ENCODE assay signal across 18 mouse cellular contexts in the genomic region with DNA sequence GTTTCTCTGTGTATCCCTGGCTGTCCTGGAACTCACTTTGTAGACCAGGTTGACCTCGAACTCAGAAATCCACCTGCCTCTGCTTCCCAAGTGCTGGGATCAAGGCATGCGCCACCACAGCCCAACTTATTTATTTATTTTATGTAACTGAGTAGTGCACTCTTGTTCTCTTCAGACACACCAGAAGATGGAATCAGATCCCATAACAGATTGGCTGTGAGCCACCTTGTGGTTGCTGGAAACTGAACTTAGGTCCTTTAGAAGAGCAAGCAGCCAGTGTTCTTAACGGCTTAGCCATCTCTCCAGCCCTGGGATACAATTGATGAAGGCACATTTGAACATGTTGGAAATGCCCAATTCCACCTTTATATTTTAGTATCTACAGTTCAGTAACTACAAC. TPM values are rescaled to one million over a fixed set of nuclear protein-coding genes. Genes with fewer than 3 reads are reported as not detected.
DNase-seq lines count a peak whose midpoint lies in the region; ATAC-seq and TF ChIP-seq lines count a peak whose summit lies in the region.
"Had no signal": no experiment of that assay in that cellular context is flagged by ENCODE, and none has a peak within 500 bp of the region (broad histone marks: within the 10 kb centered on the region; RNA-seq: fewer than 3 reads in every experiment).

No protein-coding gene starts in this region.

- H3K9ac ChIP-seq in hindbrain, postnatal 0 days (replicated peaks; ENCODE audit: low read length) = no peak overlapping the region
- H3K9ac ChIP-seq in hindbrain, embryonic 12.5 days = no peak overlapping the region
- H3K9ac ChIP-seq in lung, postnatal 0 days (replicated peaks; ENCODE audit: low read depth) = no peak overlapping the region
- H3K9ac ChIP-seq: heart, embryonic 13.5 days; hindbrain, embryonic 13.5 days; liver, embryonic 13.5 days had no signal

- H3K4me2 ChIP-seq in hindbrain, postnatal 0 days (ENCODE audit: low read depth, low read length) = no peak overlapping the region
- H3K4me2 ChIP-seq in hindbrain, embryonic 12.5 days (replicated peaks) = no peak overlapping the region
- no peak overlapping the region for H3K4me2 ChIP-seq in lung, postnatal 0 days (replicated peaks; ENCODE audit: low read depth, low read length)
- H3K4me2 ChIP-seq: heart, embryonic 13.5 days; hindbrain, embryonic 13.5 days; liver, embryonic 13.5 days had no signal

- no peak overlapping the region for H3K27ac ChIP-seq in hindbrain, postnatal 0 days
- H3K27ac ChIP-seq in hindbrain, embryonic 12.5 days = no peak overlapping the region
- H3K27ac ChIP-seq in lung, postnatal 0 days (ENCODE audit: low read length) = no peak overlapping the region
- H3K27ac ChIP-seq: forebrain, embryonic 10.5 days; heart, embryonic 13.5 days; hindbrain, embryonic 13.5 days; liver, embryonic 13.5 days had no signal

- no peaks in the 10 kb centered on the region for H3K4me1 ChIP-seq in hindbrain, postnatal 0 days (ENCODE audit: insufficient read depth, low read length)
- H3K4me1 ChIP-seq in hindbrain, embryonic 12.5 days = no peaks in the 10 kb centered on the region
- H3K4me1 ChIP-seq in lung, postnatal 0 days (ENCODE audit: insufficient read depth, low read depth, low read length) = no peaks in the 10 kb centered on the region
- H3K4me1 ChIP-seq: forebrain, embryonic 10.5 days; hindbrain, embryonic 13.5 days; liver, embryonic 13.5 days had no signal

- DNase-seq in hindbrain, postnatal 0 days (ENCODE audit: low spot score) = peak; percentile 51
- peak; percentile 14 for DNase-seq in lung, postnatal 0 days (ENCODE audit: low spot score)
- DNase-seq in lung, postnatal 4 days = no peak
- peak; percentile 58 for DNase-seq in Muller cell, postnatal 12 days (ENCODE audit: inconsistent ontology term)
- DNase-seq in kidney, postnatal 25 days = peak; percentile 42 to 50
- DNase-seq in retina, embryonic 14.5 days (ENCODE audit: low spot score) = no peak
- DNase-seq in layer of hippocampus, adult 8-10 months (ENCODE audit: low spot score in 2 of 2) = no peak
- DNase-seq: cerebellum, adult 18-20 months; embryo, embryonic 11 days; liver, embryonic 13.5 days; right cerebral cortex, postnatal 14 days had no signal

- no peak overlapping the region for H3K4me3 ChIP-seq in hindbrain, postnatal 0 days (ENCODE audit: low read length)
- H3K4me3 ChIP-seq in hindbrain, embryonic 12.5 days = no peak overlapping the region
- no peak overlapping the region for H3K4me3 ChIP-seq in lung, postnatal 0 days (ENCODE audit: low read depth, low read length)
- H3K4me3 ChIP-seq: forebrain, embryonic 10.5 days; heart, embryonic 13.5 days; hindbrain, embryonic 13.5 days; liver, embryonic 13.5 days; megakaryocyte, embryonic 14.5 days; myocyte had no signal

- 83% methylated on average over 3 of the region's 3 CpGs for WGBS in hindbrain, postnatal 0 days
- 88% methylated on average over 3 of the region's 3 CpGs for WGBS in hindbrain, embryonic 12.5 days
- WGBS in lung, postnatal 0 days = 69% methylated on average over 3 of the region's 3 CpGs

- TF ChIP-seq CTCF in hindbrain, postnatal 0 days (IDR thresholded peaks at IDR 0.05; ENCODE audit: low read depth) = peak; percentile 48
- peak; percentile 47 for TF ChIP-seq CTCF in lung, postnatal 0 days (IDR thresholded peaks at IDR 0.05)

- H3K9me3 ChIP-seq in hindbrain, postnatal 0 days (ENCODE audit: low read length) = no peaks in the 10 kb centered on the region
- no peaks in the 10 kb centered on the region for H3K9me3 ChIP-seq in hindbrain, embryonic 12.5 days (replicated peaks)
- no peaks in the 10 kb centered on the region for H3K9me3 ChIP-seq in lung, postnatal 0 days (ENCODE audit: low read length)
- H3K9me3 ChIP-seq: forebrain, embryonic 10.5 days; heart, embryonic 13.5 days; hindbrain, embryonic 13.5 days; liver, embryonic 13.5 days; megakaryocyte, embryonic 14.5 days had no signal

- no peak for TF ChIP-seq EP300 in lung, postnatal 0 days (IDR thresholded peaks at IDR 0.05)

- no peaks in the 10 kb centered on the region for H3K27me3 ChIP-seq in hindbrain, postnatal 0 days (ENCODE audit: insufficient read depth, low read length)
- H3K27me3 ChIP-seq in hindbrain, embryonic 12.5 days = no peaks in the 10 kb centered on the region
- no peaks in the 10 kb centered on the region for H3K27me3 ChIP-seq in lung, postnatal 0 days (replicated peaks; ENCODE audit: insufficient read depth, low read length)
- H3K27me3 ChIP-seq: CH12.LX; heart, embryonic 13.5 days; hindbrain, embryonic 13.5 days; liver, embryonic 13.5 days; megakaryocyte, embryonic 14.5 days had no signal

- peaks cover 90% of the 10 kb centered on the region for H3K36me3 ChIP-seq in hindbrain, postnatal 0 days (ENCODE audit: insufficient read depth, low read length)
- peaks cover 98% of the 10 kb centered on the region for H3K36me3 ChIP-seq in hindbrain, embryonic 12.5 days
- H3K36me3 ChIP-seq in lung, postnatal 0 days (ENCODE audit: insufficient read depth, low read length) = peaks cover 75% of the 10 kb centered on the region

- no peak for ATAC-seq in hindbrain, postnatal 0 days
- no peak for ATAC-seq in hindbrain, embryonic 12.5 days (ENCODE audit: low FRiP score)
- ATAC-seq in lung, postnatal 0 days = no peak

RNA-seq across cellular contexts. Expression of a gene that starts 12.9 kb away (rescaled TPM):
- 1.9 and 8.8 TPM in 2 replicates for total RNA-seq in hindbrain, postnatal 0 days (2014; rRNA removed)
- polyA plus RNA-seq in hindbrain, postnatal 0 days (2015; fragmentation: Nextera tagmentation; extraction: Ambion mirVana) = 8.5 and 11.4 TPM in 2 replicates
- polyA plus RNA-seq in hindbrain, embryonic 12.5 days (2016; fragmentation: Nextera tagmentation; extraction: Ambion mirVana) = 0.83 and 1.1 TPM in 2 replicates
- polyA plus RNA-seq in lung, postnatal 0 days (2015; fragmentation: Nextera tagmentation; extraction: Ambion mirVana) = 23.3 and 29.6 TPM in 2 replicates
- 10 to 100 TPM; 57.8 to 86.8 (median 69.6) TPM for total RNA-seq in layer of hippocampus, adult 8-10 months (2022)

RNA-seq across cellular contexts. Expression of a gene that starts 27.8 kb away (rescaled TPM):
- total RNA-seq in hindbrain, postnatal 0 days (2014; rRNA removed) = 39.5 and 51.9 TPM in 2 replicates
- polyA plus RNA-seq in hindbrain, postnatal 0 days (2015; fragmentation: Nextera tagmentation; extraction: Ambion mirVana) = 51.4 and 51.6 TPM in 2 replicates
- 74.9 and 77.1 TPM in 2 replicates for polyA plus RNA-seq in hindbrain, embryonic 12.5 days (2016; fragmentation: Nextera tagmentation; extraction: Ambion mirVana)
- 43.3 and 46.4 TPM in 2 replicates for polyA plus RNA-seq in lung, postnatal 0 days (2015; fragmentation: Nextera tagmentation; extraction: Ambion mirVana)
- 10 to 100 TPM; 50.8 to 64.2 (median 62.8) TPM for total RNA-seq in layer of hippocampus, adult 8-10 months (2022)

RNA-seq across cellular contexts. Expression of a gene that starts 28.0 kb away (rescaled TPM):
- 82.5 and 83.1 TPM in 2 replicates for total RNA-seq in hindbrain, postnatal 0 days (2014; rRNA removed)
- 60.6 and 64.6 TPM in 2 replicates for polyA plus RNA-seq in hindbrain, postnatal 0 days (2015; fragmentation: Nextera tagmentation; extraction: Ambion mirVana)
- polyA plus RNA-seq in hindbrain, embryonic 12.5 days (2016; fragmentation: Nextera tagmentation; extraction: Ambion mirVana) = 163 and 170 TPM in 2 replicates
- 41.1 and 45.3 TPM in 2 replicates for polyA plus RNA-seq in lung, postnatal 0 days (2015; fragmentation: Nextera tagmentation; extraction: Ambion mirVana)
- 10 to 100 TPM; 64.5 to 78.9 (median 76.6) TPM for total RNA-seq in layer of hippocampus, adult 8-10 months (2022)

Comparison
In these comparisons a context has a peak if more than half of its experiments do, and no peak if none do; other contexts are left out.
1. DNase-seq: peak in hindbrain, postnatal 0 days (single experiment), lung, postnatal 0 days (single experiment), Muller cell, postnatal 12 days (single experiment) and kidney, postnatal 25 days (2 of 2); none in lung, postnatal 4 days (0 of 2), retina, embryonic 14.5 days (single experiment) and layer of hippocampus, adult 8-10 months (0 of 2).